Mouse (Mus musculus) heart, postnatal 0 days (tissue): ENCODE data around the gene Tppp2. TPM values are rescaled to one million over a fixed set of nuclear protein-coding genes. Genes with fewer than 3 reads are reported as not detected.

Experiments
- ATAC-seq: fragments of 200-750 bp; cut with Nextera tagmentation; 2 replicates; pipeline ENCODE4 v1.8.0; 2017; ENCODE audit warnings: low read depth, moderate number of reproducible peaks, moderate library complexity; ENCODE audit not compliant: insufficient read depth
- DNase-seq: peaks from one replicate; pipeline ENCODE4 v3.0.0-alpha.2; 2016; ENCODE audit warnings: low spot score
- H3K27ac ChIP-seq: fragments of 300-500 bp; sonication (generic); 2 replicates; pipeline ENCODE4 v1.5.1; 2014; ENCODE audit warnings: low read depth, mild to moderate bottlenecking
- H3K27me3 ChIP-seq: fragments of 300-500 bp; sonication (generic); 2 replicates; pipeline ENCODE4 v1.6.1; 2014; ENCODE audit warnings: low read length, mixed read lengths; ENCODE audit not compliant: control insufficient read depth, insufficient read depth
- H3K36me3 ChIP-seq: fragments of 300-500 bp; sonication (generic); replicated peaks from 2 replicates; pipeline ENCODE4 v1.6.1; 2014; ENCODE audit warnings: low read length, mixed read lengths; ENCODE audit not compliant: control insufficient read depth, insufficient read depth
- H3K4me1 ChIP-seq: fragments of 300-500 bp; sonication (generic); 2 replicates; pipeline ENCODE4 v1.6.1; 2014; ENCODE audit warnings: antibody characterized with exemption; ENCODE audit not compliant: control insufficient read depth, insufficient read depth
- H3K4me2 ChIP-seq: fragments of 300-500 bp; sonication (generic); 2 replicates; pipeline ENCODE4 v1.6.1; 2014; ENCODE audit warnings: low read depth, mild to moderate bottlenecking, low read length, moderate library complexity
- H3K4me3 ChIP-seq: fragments of 300-500 bp; sonication (generic); 2 replicates; pipeline ENCODE4 v1.5.1; 2014; ENCODE audit warnings: low read depth, low read length
- H3K9ac ChIP-seq: fragments of 300-500 bp; sonication (generic); replicated peaks from 2 replicates; pipeline ENCODE4 v1.6.1; 2014; ENCODE audit warnings: low read depth, low read length, mixed read lengths
- H3K9me3 ChIP-seq: fragments of 300-500 bp; sonication (generic); replicated peaks from 2 replicates; pipeline ENCODE4 v1.6.1; 2016; ENCODE audit warnings: low read length; ENCODE audit not compliant: control insufficient read depth
- CTCF ChIP-seq: IDR thresholded peaks from 2 replicates; pipeline ENCODE4 v1.5.1; 2016; ENCODE audit warnings: antibody characterized with exemption, control low read depth, low read depth
- EP300 ChIP-seq: IDR thresholded peaks from 2 replicates; pipeline ENCODE4 v1.6.1; 2016; ENCODE audit warnings: antibody characterized with exemption, low read depth
- WGBS: fragments of 180-500 bp; shearing (Covaris S2); extraction: QIAGEN DNeasy Blood & Tissue Kit; methylation state at CpG from one replicate; pipeline ENCODE4 v1.1.7; 2014; 5-methylcytosine and 5-hydroxymethylcytosine counted together
- polyA plus RNA-seq: library from polyadenylated mRNA; unstranded; fragments of >200 nt; fragmentation: Nextera tagmentation; extraction: Ambion mirVana; gene quantifications from 2 replicates; pipeline ENCODE4 v1.2.1, GENCODE M21; 2015
- total RNA-seq: library from RNA; depleted of rRNA; stranded (reverse); fragments of >200 nt; gene quantifications from 2 replicates; pipeline ENCODE4 v1.2.3, GENCODE M21; 2014; ENCODE audit warnings: low replicate concordance

Tppp2 gene
- total and polyA plus RNA-seq, 2 experiments from 2014 or later: not detected

DNA sequence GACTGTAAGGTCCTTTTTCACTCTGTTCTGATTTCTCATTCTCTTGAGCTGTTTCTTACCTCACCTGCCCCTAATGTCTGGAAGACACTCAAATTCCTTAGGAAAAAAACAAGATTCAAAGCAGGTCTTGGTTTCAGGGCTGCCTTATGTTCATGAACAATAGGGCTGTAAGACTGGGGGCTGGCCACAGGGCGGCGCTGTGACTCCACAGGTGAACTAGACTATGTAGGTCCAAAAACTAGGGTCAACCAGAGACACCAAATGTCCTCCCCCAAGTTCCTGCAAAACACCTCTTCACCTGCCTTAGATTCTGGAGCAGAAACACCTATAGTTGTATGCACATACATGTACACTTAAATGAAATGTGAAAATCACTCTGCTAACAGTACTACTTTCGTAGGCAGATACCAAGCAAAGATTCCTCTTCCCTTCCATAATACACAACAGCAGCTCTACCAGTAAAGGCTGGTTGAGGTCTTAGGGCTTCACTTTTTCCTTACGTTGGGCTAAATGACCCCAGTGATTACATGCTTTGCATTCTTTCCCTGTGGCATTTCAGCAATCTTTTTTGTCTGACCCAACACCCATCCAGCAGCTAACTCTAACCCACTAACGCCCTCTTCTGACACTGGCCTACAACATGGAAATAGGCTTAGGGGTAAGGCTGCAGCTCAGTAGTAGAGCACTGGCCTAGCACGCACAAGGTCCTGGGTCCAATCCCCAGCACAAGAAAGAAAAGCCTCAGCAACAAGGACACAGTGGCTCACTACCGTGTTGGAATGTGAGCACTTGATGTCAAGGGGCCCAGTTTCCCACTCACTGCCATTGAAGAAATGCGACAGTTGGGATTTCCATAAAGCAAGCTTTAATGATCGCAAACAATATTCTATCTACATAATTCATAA is 15.2 kb upstream of the Tppp2 start:
- DNase-seq (peak; percentile 74), ATAC-seq (peak; percentile 78)
- no peaks in the 10 kb centered on the region for H3K4me1 ChIP-seq
- no peaks in the 10 kb centered on the region for H3K27me3 ChIP-seq
- H3K36me3 ChIP-seq: peaks cover 29% of the 10 kb centered on the region
- H3K4me2 ChIP-seq: no peak overlapping the region
- no peak overlapping the region for H3K9ac ChIP-seq
- H3K27ac ChIP-seq: no peak overlapping the region
- TF ChIP-seq EP300: no peak
- TF ChIP-seq CTCF: peak; percentile 93
- no peaks in the 10 kb centered on the region for H3K9me3 ChIP-seq
- H3K4me3 ChIP-seq: no peak overlapping the region
- WGBS: 42% methylated on average over 9 of the region's 9 CpGs

- peaks cover 36% of the 10 kb centered on the region for H3K36me3 ChIP-seq
- no peaks in the 10 kb centered on the region for H3K4me1 ChIP-seq
- 77% methylated on average over 9 of the region's 9 CpGs for WGBS
- no peaks in the 10 kb centered on the region for H3K9me3 ChIP-seq
- no peak overlapping the region for H3K4me3 ChIP-seq
- no peaks in the 10 kb centered on the region for H3K27me3 ChIP-seq
- no peak for ATAC-seq
- H3K27ac ChIP-seq: no peak overlapping the region
- no peak overlapping the region for H3K4me2 ChIP-seq
- no peak overlapping the region for H3K9ac ChIP-seq
- DNase-seq: no peak
- TF ChIP-seq EP300: no peak
- TF ChIP-seq CTCF: no peak
Measured at GRCm38 (mm10) chr14:51903782-51904181, 14.4 kb upstream of the Tppp2 start.

DNA sequence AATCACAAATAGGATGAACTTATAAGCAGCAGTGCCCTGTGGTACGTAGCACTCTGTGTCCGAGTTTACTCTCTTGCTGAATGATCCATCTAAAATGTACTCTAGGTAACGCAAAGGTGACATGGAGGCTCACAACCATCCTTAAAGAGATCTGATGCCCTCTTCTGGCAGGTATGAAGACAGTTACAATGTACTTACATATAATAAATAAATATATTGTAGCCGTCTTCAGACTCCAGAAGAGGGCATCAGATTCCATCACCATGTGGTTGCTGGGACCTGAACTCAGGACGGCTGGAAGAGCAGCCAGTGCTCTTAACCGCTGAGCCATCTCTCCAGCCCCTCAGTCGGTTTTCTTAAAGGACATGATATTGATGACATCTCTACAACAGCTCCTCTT is 13.5 kb upstream of the Tppp2 start:
- H3K36me3 ChIP-seq: peaks cover 45% of the 10 kb centered on the region
- no peak overlapping the region for H3K27ac ChIP-seq
- WGBS: 62% methylated on average over 7 of the region's 7 CpGs

DNA sequence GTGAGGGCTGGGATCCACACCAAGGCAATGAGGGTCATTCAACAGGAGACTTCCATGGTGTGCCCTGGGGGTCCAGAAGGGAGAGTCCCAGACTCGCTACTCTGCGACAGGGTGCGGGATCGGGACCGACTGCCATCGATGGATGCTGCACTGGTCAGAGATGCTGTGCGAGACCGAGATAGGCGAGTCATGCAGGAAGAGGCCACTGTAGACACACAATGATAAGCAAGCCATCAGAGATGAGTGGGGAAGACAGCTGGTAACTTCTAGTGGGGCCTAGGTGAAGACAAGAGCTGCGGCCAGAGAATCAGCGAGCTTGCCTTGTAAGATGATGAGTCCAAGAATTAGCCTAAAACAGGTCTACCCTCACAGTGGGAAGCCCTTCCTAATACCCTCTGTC is 12.1 kb upstream of the Tppp2 start:
- H3K27me3 ChIP-seq: no peaks in the 10 kb centered on the region
- no peak overlapping the region for H3K9ac ChIP-seq
- H3K4me3 ChIP-seq: no peak overlapping the region
- ATAC-seq (no peak), DNase-seq (no peak)
- no peak for TF ChIP-seq CTCF
- no peak for TF ChIP-seq EP300
- H3K36me3 ChIP-seq: peaks cover 59% of the 10 kb centered on the region
- 0 out of 2 replicates have a peak, but pooled peaks cover 1% of the 10 kb centered on the region for H3K4me1 ChIP-seq
- no peaks in the 10 kb centered on the region for H3K9me3 ChIP-seq
- H3K27ac ChIP-seq: no peak overlapping the region
- WGBS: 72% methylated on average over 11 of the region's 11 CpGs
- H3K4me2 ChIP-seq: no peak overlapping the region

More for the DNA sequence above, 13.5 kb upstream of the Tppp2 start:
- peak; percentile 44 for TF ChIP-seq CTCF
- TF ChIP-seq EP300: no peak
- no peaks in the 10 kb centered on the region for H3K4me1 ChIP-seq
- no peaks in the 10 kb centered on the region for H3K27me3 ChIP-seq
- DNase-seq: no peak
- H3K9ac ChIP-seq: no peak overlapping the region
- H3K9me3 ChIP-seq: no peaks in the 10 kb centered on the region
- ATAC-seq: no peak
- no peak overlapping the region for H3K4me3 ChIP-seq
- no peak overlapping the region for H3K4me2 ChIP-seq

DNA sequence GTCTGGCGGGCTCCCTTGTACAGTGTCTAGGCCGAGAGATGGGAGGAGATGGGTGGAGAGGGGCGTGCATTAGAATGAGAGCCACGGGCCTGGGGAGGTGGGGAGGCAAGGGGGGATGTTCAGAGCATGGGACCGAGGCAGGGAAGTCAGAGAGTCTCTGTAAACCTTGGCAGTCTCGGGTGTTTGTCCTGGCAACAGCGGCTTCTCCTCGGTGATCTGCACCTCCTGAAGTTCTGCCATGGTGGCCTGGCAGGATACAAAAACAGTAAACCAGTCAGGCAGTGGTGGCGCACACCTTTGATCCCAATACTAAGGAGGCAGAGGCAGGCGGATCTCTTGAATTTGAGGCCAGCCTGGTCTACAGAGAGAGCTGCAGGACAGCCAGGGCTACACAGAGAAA is 6.9 kb upstream of the Tppp2 start:
- H3K9ac ChIP-seq: no peak overlapping the region
- TF ChIP-seq EP300: no peak
- no peak for TF ChIP-seq CTCF
- peaks cover 49% of the 10 kb centered on the region for H3K36me3 ChIP-seq
- peak overlapping the region; percentile 75; the same call in 1 of the 2 replicates for H3K4me3 ChIP-seq
- H3K9me3 ChIP-seq: no peaks in the 10 kb centered on the region
- WGBS: 80% methylated on average over 10 of the region's 10 CpGs
- H3K4me1 ChIP-seq: peaks cover 24% of the 10 kb centered on the region
- ATAC-seq: no peak
- peak overlapping the region; percentile 96 for H3K4me2 ChIP-seq
- H3K27ac ChIP-seq: peak overlapping the region; percentile 99; the same call in 1 of the 2 replicates
- no peaks in the 10 kb centered on the region for H3K27me3 ChIP-seq
- no peak for DNase-seq
